Mouse (Mus musculus) bone marrow macrophage, adult 2 months (primary cell): ENCODE measurements around the gene Slc33a1.

ENCODE experiments used
- CTCF ChIP-seq: IDR thresholded peaks from 2 replicates; pipeline ENCODE4 v1.5.1; 2012; ENCODE audit warnings: low read depth, mild to moderate bottlenecking, low read length, moderate library complexity
- POLR2A ChIP-seq: IDR thresholded peaks from 2 replicates; pipeline ENCODE4 v1.6.1; 2012; ENCODE audit warnings: mild to moderate bottlenecking, low read depth, low read length, borderline replicate concordance

DNA sequence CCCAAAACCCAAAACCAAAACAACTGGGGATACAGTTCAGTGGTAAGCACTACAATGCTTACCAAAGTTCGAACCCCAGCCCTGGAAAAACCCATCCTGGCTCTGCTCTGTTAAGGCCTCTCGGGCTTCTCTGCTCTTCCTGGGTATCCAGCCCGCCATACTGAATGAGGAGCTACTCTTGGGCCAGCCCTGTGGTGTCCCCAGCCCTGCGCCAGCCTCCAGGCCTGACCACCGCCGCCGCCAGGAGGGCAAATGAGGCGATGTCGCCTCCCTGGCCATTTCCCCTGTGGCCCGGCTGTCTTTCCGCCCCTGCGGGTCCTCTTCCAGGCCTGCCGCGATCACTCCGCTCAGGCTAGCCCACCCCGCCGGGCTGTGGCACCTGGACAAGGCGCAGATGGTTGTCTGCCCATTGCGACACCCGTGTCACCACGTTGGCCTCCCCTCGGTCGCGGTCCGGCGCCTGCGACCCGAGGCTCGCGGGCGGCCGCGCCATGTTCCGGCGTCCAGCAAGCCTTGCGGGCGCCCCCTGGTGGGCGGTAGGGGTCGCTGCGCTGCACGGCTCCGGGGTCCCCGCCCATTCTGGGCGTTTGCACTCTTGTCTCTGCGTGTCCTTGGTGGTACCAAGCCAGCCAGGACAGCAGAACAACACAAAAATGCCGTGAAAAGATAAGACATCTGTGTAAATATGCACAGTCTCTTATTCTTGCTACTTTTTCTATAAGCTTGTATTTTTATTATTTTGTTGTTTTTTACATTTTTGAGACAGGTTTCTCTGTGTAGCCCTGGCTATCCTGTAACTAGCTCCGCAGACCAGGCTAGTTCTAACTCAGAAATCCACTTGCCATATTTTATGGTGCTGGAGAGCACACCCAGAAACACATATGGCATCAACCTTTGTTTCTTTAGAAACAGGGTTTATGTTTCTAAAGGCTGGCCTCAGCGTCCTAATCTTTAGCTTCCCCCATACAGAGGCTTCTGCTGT lies 35.4 kb downstream of the Slc33a1 start, which contains the start of gene E130311K13Rik:
- TF ChIP-seq CTCF (peak; percentile 71), POLR2A (no peak)
